Mouse (Mus musculus): ENCODE data around the gene Eid2. TPM values are rescaled to one million over a fixed set of nuclear protein-coding genes. Genes with fewer than 3 reads are reported as not detected.

Gene Eid2
- polyA plus RNA-seq, 1 experiment from 2014 or later = 1.2 TPM

DNA sequence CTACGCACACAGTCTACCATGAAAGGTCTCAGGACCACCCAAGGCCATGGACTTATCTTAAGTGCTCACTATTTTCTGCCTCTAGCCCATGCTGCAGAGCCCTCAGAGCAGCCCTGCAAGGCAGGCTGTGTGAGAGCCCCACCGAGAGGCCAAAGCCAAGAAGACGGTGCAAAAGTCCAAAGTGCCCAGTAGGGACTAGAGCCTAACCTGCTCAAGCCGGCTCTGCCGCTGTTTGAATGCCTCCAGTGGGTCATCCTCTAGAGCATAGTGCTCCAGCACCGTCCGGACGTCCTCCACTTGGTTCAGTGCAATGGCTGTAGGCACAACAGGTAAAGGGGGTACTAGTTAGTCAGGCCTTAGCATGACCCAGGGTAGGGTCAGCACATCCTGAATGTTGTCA lies 38.5 kb downstream of the Eid2 start:
- Histone ChIP-seq H3K27me3 (ENCODE audit: control insufficient read depth, insufficient read depth, low read length) (peaks cover 9% of the 10 kb centered on the region), H3K9ac (ENCODE audit: low read length) (no peak overlapping the region), H3K4me3 (replicated peaks; ENCODE audit: low read length) (no peak overlapping the region), H3K36me3 (ENCODE audit: control insufficient read depth, insufficient read depth, low read length) (peaks cover 8% of the 10 kb centered on the region), H3K27ac (ENCODE audit: low read length) (no peak overlapping the region), H3K4me1 (ENCODE audit: control insufficient read depth, insufficient read depth, low read length) (peaks cover 14% of the 10 kb centered on the region), H3K4me2 (ENCODE audit: low read depth, low read length) (no peak overlapping the region), H3K9me3 (replicated peaks; ENCODE audit: control insufficient read depth, low read length) (no peaks in the 10 kb centered on the region)
- no peak for ATAC-seq (ENCODE audit: insufficient read depth, low FRiP score)
- WGBS = 93% methylated on average over 8 of the region's 8 CpGs

DNA sequence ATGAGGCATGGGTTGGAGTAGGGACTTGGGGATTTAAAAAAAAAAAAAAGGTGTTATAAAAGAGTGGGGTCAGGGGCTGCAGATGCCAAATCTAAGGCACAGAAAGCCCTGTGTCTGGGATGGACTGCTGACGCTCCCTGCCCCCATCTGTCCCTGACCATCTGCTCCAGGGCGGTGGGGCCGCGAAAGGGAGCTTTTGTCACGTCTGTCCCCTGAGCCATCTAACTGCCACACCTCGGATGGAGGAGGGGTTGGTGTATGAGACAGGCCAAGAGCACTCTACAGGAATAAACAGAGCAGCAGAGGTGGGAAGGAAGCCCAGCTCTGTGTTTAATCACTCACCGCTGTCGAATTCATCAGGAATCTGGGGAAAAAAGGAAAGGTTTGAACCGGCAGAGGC lies 42.1 kb downstream of the Eid2 start:
- 48% methylated on average over 9 of the region's 9 CpGs for WGBS

DNA sequence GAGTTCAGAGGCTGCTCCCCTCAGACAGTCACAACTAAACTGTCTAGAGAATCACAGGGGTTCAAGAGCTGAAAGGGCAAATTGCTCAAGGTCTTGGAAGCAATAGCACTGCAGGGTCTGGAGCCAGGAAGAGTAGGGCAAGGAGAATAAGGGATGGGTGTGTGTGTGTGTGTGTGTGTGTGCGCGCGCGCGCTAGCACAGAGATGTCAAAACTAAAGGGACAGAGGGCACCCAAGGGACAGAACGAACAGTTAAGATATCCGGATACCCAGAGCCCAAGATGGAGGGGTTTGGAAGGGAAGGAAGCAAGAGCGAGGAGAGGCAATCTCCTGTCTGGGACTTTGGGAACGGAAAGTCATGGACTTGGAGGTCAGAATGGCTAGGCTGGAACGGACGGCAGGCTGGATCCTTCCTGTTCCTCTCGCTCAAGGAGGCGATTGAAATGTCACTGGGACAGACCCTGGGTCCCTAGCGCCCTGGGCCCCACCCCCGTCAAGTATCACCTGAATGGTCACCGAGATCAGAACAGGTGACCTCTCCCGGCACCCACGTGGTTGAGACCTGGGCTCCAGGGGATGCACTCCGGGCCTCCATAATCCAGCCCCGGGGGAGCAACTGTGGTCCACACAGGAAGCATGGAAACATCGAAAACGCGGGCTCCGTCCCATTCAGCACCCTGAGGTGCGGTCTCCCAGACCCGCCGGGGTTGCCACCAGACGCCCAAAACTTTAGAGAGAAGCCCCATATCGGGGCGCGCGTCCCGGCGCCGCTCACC lies 43.7 kb downstream of the Eid2 start:
- H3K36me3 ChIP-seq (ENCODE audit: control insufficient read depth, insufficient read depth, low read length) = peaks cover 14% of the 10 kb centered on the region
- peak; percentile 64 for ATAC-seq (ENCODE audit: insufficient read depth, low FRiP score)
- H3K27ac ChIP-seq (ENCODE audit: low read length) = peak overlapping the region; percentile 43; the same call in 1 of the 2 replicates
- H3K4me1 ChIP-seq (ENCODE audit: control insufficient read depth, insufficient read depth, low read length) = peaks cover 8% of the 10 kb centered on the region
- H3K4me3 ChIP-seq (replicated peaks; ENCODE audit: low read length) = peak overlapping the region; percentile 64
- peak overlapping the region; percentile 79 for H3K4me2 ChIP-seq (ENCODE audit: low read depth, low read length)
- WGBS = 3% methylated on average over 35 of the region's 35 CpGs
- no peaks in the 10 kb centered on the region for H3K9me3 ChIP-seq (replicated peaks; ENCODE audit: control insufficient read depth, low read length)
- peak overlapping the region; percentile 90 for H3K9ac ChIP-seq (ENCODE audit: low read length)
- no peaks in the 10 kb centered on the region for H3K27me3 ChIP-seq (ENCODE audit: control insufficient read depth, insufficient read depth, low read length)

More for the DNA sequence above, 42.1 kb downstream of the Eid2 start:
- Histone ChIP-seq H3K27me3 (ENCODE audit: control insufficient read depth, insufficient read depth, low read length) (no peaks in the 10 kb centered on the region), H3K27ac (ENCODE audit: low read length) (no peak overlapping the region), H3K4me2 (ENCODE audit: low read depth, low read length) (no peak overlapping the region), H3K36me3 (ENCODE audit: control insufficient read depth, insufficient read depth, low read length) (peaks cover 7% of the 10 kb centered on the region), H3K9me3 (replicated peaks; ENCODE audit: control insufficient read depth, low read length) (no peaks in the 10 kb centered on the region), H3K4me1 (ENCODE audit: control insufficient read depth, insufficient read depth, low read length) (peaks cover 8% of the 10 kb centered on the region), H3K9ac (ENCODE audit: low read length) (no peak overlapping the region), H3K4me3 (replicated peaks; ENCODE audit: low read length) (no peak overlapping the region)
- no peak for ATAC-seq (ENCODE audit: insufficient read depth, low FRiP score)

DNA sequence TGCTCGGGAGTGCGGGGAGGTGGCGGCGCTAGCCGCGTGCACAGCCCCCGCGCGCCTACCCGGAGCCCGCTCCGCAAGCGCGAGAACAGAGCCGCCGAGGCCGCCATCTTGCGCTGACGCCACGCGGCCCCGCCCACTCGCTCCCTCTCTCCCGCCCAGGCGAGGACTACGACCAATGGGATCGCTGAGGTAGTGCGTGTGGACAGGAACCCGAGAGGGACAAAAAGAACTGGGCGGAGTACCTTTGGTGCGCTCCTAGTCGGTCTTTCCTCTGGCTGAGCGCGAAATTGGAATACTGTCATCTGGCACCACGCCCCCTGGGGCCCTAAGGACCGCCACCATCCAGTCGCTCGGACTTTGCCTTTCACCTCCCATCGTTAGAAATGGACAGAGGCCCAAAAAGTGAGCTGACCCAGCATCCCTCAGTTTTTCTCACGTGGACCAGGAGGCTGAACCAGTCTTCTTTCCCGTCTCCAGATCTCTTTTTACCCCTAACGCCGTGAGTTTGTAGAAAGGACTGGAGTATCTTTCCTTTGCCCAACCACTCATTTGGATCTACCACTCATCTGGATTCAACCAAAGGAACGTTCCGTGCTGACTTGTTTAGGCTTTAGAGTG lies 44.4 kb downstream of the Eid2 start, which contains the start of gene Timm50:
Gene Timm50 (minus strand): TSS at position 147 of the 618 bp plus-strand sequence.
- WGBS = under 1% methylated on average over 45 of the region's 45 CpGs
- Histone ChIP-seq H3K4me3 (replicated peaks; ENCODE audit: low read length) (peak within 1 kb of the TSS; percentile 64), H3K9ac (ENCODE audit: low read length) (peak within 1 kb of the TSS; percentile 90), H3K27me3 (ENCODE audit: control insufficient read depth, insufficient read depth, low read length) (no peaks in the 10 kb centered on the region), H3K36me3 (ENCODE audit: control insufficient read depth, insufficient read depth, low read length) (peaks cover 17% of the 10 kb centered on the region), H3K4me2 (ENCODE audit: low read depth, low read length) (peak within 1 kb of the TSS; percentile 79), H3K4me1 (ENCODE audit: control insufficient read depth, insufficient read depth, low read length) (peaks cover 8% of the 10 kb centered on the region), H3K9me3 (replicated peaks; ENCODE audit: control insufficient read depth, low read length) (no peaks in the 10 kb centered on the region), H3K27ac (ENCODE audit: low read length) (peak within 1 kb of the TSS; percentile 43; the same call in 1 of the 2 replicates)
- ATAC-seq (ENCODE audit: insufficient read depth, low FRiP score) = peak; percentile 97

DNA sequence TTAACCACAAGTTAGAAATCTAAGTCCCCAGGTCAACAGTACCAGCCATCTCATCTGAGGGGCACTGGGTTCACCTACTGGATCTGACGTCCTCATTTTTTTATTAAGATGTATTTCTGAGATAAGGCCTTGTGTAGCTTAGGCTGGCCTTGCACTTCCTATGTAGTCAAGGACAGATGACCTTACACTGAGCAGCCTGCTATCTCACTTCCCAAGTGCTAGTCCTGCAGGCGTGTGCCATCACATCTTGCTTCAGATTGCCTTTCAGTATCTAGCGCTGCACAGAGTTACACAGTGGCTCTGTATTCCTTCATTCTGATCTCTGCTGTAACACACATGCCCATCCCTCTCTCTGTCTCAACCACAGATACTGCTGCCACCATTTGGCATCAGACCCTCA lies 50.4 kb downstream of the Eid2 start:
- Histone ChIP-seq H3K27ac (ENCODE audit: low read length) (no peak overlapping the region), H3K27me3 (ENCODE audit: control insufficient read depth, insufficient read depth, low read length) (no peaks in the 10 kb centered on the region), H3K4me1 (ENCODE audit: control insufficient read depth, insufficient read depth, low read length) (no peaks in the 10 kb centered on the region), H3K36me3 (ENCODE audit: control insufficient read depth, insufficient read depth, low read length) (peaks cover 57% of the 10 kb centered on the region), H3K9ac (ENCODE audit: low read length) (no peak overlapping the region), H3K9me3 (replicated peaks; ENCODE audit: control insufficient read depth, low read length) (no peaks in the 10 kb centered on the region), H3K4me3 (replicated peaks; ENCODE audit: low read length) (no peak overlapping the region), H3K4me2 (ENCODE audit: low read depth, low read length) (no peak overlapping the region)
- WGBS = 88% methylated on average over 3 of the region's 3 CpGs
- ATAC-seq (ENCODE audit: insufficient read depth, low FRiP score) = no peak

DNA sequence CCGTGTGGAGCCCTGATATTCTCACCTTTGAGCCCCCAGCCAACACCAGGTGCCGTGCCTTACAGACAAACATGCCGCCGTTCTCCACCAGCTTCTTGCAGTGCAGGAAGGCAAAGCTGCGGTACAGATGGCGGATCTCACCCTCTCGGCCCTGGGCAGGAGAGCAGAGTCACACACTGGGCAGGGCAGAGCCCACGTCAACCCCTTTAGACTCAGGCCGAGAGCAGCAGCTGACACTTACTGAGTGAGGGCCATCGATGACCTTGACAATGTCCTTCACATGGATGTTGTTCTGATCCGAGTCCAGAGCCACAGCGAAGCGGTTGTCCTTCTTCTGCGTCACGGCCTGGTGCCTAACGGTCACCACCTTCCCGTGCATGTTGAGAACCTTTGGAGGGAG lies 51.0 kb downstream of the Eid2 start:
- Histone ChIP-seq H3K27ac (ENCODE audit: low read length) (no peak overlapping the region), H3K9ac (ENCODE audit: low read length) (no peak overlapping the region), H3K36me3 (ENCODE audit: control insufficient read depth, insufficient read depth, low read length) (peaks cover 61% of the 10 kb centered on the region), H3K4me2 (ENCODE audit: low read depth, low read length) (no peak overlapping the region), H3K4me1 (ENCODE audit: control insufficient read depth, insufficient read depth, low read length) (no peaks in the 10 kb centered on the region), H3K27me3 (ENCODE audit: control insufficient read depth, insufficient read depth, low read length) (no peaks in the 10 kb centered on the region), H3K9me3 (replicated peaks; ENCODE audit: control insufficient read depth, low read length) (no peaks in the 10 kb centered on the region), H3K4me3 (replicated peaks; ENCODE audit: low read length) (no peak overlapping the region)
- no peak for ATAC-seq (ENCODE audit: insufficient read depth, low FRiP score)
- 93% methylated on average over 17 of the region's 17 CpGs for WGBS

Other genes starting within 250 kb of the Eid2 start
- 245 and 251 TPM in 2 replicates for gene Psmc4, start 217.8 kb upstream of the Eid2 start, polyA plus RNA-seq (2015; fragmentation: Nextera tagmentation; extraction: Ambion mirVana)
- gene Fcgbp, start 196.6 kb upstream of the Eid2 start, polyA plus RNA-seq (2015; fragmentation: Nextera tagmentation; extraction: Ambion mirVana) = 45.7 and 60.7 TPM in 2 replicates
- 0.03 and 0.04 TPM in 2 replicates for gene 9530053A07Rik, start 138.4 kb upstream of the Eid2 start, polyA plus RNA-seq (2015; fragmentation: Nextera tagmentation; extraction: Ambion mirVana)
- 60.0 and 86.3 TPM in 2 replicates for gene Fbl, start 98.2 kb upstream of the Eid2 start, polyA plus RNA-seq (2015; fragmentation: Nextera tagmentation; extraction: Ambion mirVana)
- 6.2 and 7.0 TPM in 2 replicates for gene Dyrk1b, start 88.4 kb upstream of the Eid2 start, polyA plus RNA-seq (2015; fragmentation: Nextera tagmentation; extraction: Ambion mirVana)
- gene Eid2b, start 9.9 kb downstream of the Eid2 start, polyA plus RNA-seq (2015; fragmentation: Nextera tagmentation; extraction: Ambion mirVana) = 5.9 and 7.9 TPM in 2 replicates
- 0.14 TPM in 1 of 2 replicates, not detected in the other for gene Selenov, start 23.3 kb downstream of the Eid2 start, polyA plus RNA-seq (2015; fragmentation: Nextera tagmentation; extraction: Ambion mirVana)
- gene Dll3, start 34.4 kb downstream of the Eid2 start, polyA plus RNA-seq (2015; fragmentation: Nextera tagmentation; extraction: Ambion mirVana) = 1.3 TPM in 2 replicates
- gene Timm50, start 44.2 kb downstream of the Eid2 start, polyA plus RNA-seq (2015; fragmentation: Nextera tagmentation; extraction: Ambion mirVana) = 113 and 116 TPM in 2 replicates
- 85.7 and 86.7 TPM in 2 replicates for gene Supt5, start 70.9 kb downstream of the Eid2 start, polyA plus RNA-seq (2015; fragmentation: Nextera tagmentation; extraction: Ambion mirVana)
- gene Rps16, start 82.8 kb downstream of the Eid2 start, polyA plus RNA-seq (2015; fragmentation: Nextera tagmentation; extraction: Ambion mirVana) = 800 and 962 TPM in 2 replicates
- gene Plekhg2, start 104.7 kb downstream of the Eid2 start, polyA plus RNA-seq (2015; fragmentation: Nextera tagmentation; extraction: Ambion mirVana) = 49.9 and 50.7 TPM in 2 replicates
- 26.1 and 35.1 TPM in 2 replicates for gene Zfp36, start 112.4 kb downstream of the Eid2 start, polyA plus RNA-seq (2015; fragmentation: Nextera tagmentation; extraction: Ambion mirVana)
- 38.7 and 41.2 TPM in 2 replicates for gene Med29, start 124.8 kb downstream of the Eid2 start, polyA plus RNA-seq (2015; fragmentation: Nextera tagmentation; extraction: Ambion mirVana)
- 84.3 and 88.5 TPM in 2 replicates for gene Paf1, start 125.1 kb downstream of the Eid2 start, polyA plus RNA-seq (2015; fragmentation: Nextera tagmentation; extraction: Ambion mirVana)
- 17.7 and 19.2 TPM in 2 replicates for gene Gmfg, start 169.6 kb downstream of the Eid2 start, polyA plus RNA-seq (2015; fragmentation: Nextera tagmentation; extraction: Ambion mirVana)
- gene Lrfn1, start 184.1 kb downstream of the Eid2 start, polyA plus RNA-seq (2015; fragmentation: Nextera tagmentation; extraction: Ambion mirVana) = 1.0 and 1.7 TPM in 2 replicates
- gene Ifnl2, start 242.6 kb downstream of the Eid2 start, polyA plus RNA-seq (2015; fragmentation: Nextera tagmentation; extraction: Ambion mirVana) = not detected in 2 replicates